Mouse (Mus musculus): ENCODE data around the gene Mrps17.

Gene Mrps17

DNA sequence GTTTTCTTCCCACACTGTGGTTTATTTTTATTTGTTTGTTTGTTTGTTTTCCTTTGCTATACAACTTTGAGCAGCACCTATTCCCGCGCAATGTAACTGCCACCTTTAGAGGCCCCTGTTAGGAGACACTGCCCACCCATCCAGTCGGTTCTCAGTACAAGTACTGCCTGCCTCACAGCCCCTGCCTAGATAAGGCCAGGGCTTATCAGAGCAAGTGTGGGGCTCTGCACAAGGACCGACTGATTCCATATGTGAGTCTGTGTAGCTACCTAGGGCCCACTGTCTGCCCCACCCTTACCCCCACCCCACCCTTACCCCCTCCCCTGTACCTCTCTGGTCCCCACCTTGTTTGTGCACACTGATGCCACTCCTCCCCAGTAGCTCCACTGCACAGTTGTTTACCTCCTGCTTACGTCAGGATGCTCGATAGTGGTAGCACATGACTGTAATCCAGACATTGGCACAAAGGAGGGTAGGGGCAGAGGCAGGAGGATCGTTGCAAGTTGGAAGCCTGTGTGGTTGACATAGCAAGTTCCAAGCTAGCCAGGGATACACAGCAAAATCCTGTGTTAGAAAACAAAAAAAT lies 27.7 kb downstream of the Mrps17 start:
- DNase-seq = no peak

DNA sequence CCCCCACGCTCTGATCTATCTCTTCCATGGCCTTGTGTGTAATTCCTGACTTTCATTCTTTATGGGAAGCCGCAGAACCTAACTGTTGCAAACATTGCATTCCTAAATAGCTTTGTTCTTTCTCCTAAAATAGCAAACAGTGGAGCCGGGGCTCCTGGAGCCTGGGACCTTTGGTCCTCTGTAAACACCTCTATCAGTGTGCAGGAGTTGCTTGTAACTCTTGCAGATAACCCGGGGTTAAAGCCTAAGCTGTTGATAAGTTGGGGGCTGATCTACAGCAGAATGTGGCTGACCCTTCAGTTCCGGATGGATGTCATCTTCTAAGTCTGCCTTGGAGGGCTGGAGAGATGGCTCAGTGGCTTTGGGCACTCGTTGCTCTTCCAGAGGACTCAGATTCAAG lies 28.8 kb downstream of the Mrps17 start:
- DNase-seq = no peak

- DNase-seq = no peak
Measured at GRCm38 (mm10) chr5:129756886-129757285, 41.6 kb downstream of the Mrps17 start.

- DNase-seq = no peak
Measured at GRCm38 (mm10) chr5:129759929-129760480, 44.7 kb downstream of the Mrps17 start.

DNA sequence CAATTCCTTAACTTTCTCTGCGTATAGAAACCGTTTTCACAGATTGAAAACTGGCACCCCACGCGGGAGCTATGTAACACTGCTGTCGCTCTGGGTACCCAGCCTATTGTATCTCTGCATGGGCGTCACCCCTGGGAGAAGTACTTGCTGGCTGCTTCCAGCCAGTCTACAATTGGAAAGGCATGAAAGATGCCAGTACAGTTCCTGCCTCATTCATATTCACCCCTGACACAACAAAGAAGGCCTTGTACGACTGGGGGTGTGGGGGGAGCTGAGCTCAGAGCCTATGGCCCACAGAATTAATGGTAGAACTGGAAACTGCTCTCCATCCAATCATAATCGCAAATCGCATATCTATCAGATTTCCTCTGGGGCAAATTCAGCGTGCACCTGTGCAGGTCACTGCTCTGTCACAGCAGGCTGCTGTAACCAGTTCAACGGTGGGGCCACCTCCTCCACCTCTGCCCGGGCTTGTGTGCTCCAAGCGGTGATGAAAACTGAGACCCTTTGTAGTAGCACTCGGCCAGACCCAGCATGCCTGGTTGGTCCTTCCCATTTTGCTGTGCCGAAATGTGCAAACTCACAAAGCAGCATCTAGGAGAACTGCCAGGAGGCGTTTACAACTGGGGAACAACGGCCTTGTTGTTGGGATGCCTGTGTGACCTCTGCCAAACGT lies 46.7 kb downstream of the Mrps17 start:
- no peak for DNase-seq

DNA sequence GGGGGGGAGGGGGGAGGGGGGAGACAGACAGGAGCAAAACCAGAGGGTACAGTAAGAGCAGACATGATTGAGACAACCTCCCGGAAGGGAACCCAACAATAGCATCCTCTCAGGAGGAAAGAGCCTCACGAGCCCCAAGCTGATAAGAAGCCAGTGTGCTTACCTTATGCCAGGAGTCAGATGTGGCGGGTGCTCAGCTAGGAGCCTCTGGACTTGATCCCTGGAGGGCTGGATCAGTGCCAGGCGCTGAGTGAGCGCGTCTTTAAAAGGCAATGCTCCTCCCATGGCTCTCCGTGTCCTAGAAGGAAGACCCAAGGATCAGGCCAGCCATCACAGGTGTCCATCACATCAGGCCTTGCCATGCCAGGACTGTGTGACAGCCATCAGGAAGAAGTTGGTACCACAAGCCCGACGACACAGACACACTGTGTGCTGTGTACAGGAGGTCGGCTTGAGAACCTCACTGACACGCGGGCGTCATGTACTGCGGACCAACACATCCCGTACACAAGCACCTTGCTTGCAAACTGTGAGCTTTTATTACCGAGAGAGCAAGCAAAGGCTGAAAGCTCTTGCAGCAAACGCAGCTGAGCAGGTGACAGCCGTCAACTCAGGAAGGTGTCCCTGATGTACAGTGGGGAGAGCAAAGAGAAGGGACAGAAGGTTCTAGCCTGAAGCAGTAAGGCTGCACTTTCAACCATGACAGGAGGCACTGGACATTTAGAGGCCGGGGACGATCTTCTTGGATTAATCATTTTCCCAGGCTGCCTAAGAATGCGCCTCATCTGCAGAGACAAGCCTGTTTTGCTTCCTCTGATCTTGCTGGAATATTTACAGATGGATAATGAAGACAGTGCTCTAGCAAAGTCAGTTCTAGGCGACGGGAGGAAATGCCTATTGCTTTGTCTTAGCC lies 55.4 kb downstream of the Mrps17 start:
- DNase-seq = no peak

Data from thymus, adult 18-20 months (tissue).